Mouse (Mus musculus): Measurements from ENCODE around the gene Thada. TPM values are rescaled to one million over a fixed set of nuclear protein-coding genes. Genes with fewer than 3 reads are reported as not detected.

Thada gene
- total and polyA plus RNA-seq, 3 experiments, result 5.0 to 8.3 (median 7.7) TPM

- intact Hi-C loops (cut with DNase I), result no loop called here
- Histone ChIP-seq H3K36me3 (ENCODE audit: control insufficient read depth, insufficient read depth, low read length) (peaks cover 3% of the 10 kb centered on the region), H3K4me3 (peak overlapping the region; percentile 79), H3K27ac (peak overlapping the region; percentile 89), H3K9ac (ENCODE audit: low read depth, low read length) (peak overlapping the region; percentile 64), H3K4me1 (ENCODE audit: control insufficient read depth, insufficient read depth, low read length) (peaks cover 18% of the 10 kb centered on the region), H3K27me3 (ENCODE audit: control insufficient read depth, insufficient read depth, low read length) (no peaks in the 10 kb centered on the region), H3K79me2 (replicated peaks; ENCODE audit: control insufficient read depth, insufficient read depth, low read length) (no peaks in the 10 kb centered on the region)
- no peak for TF ChIP-seq POLR2A (IDR thresholded peaks at IDR 0.05; ENCODE audit: insufficient read depth, low read depth, low read length)
- no peak for TF ChIP-seq EP300 (IDR thresholded peaks at IDR 0.05; ENCODE audit: insufficient read depth, low read depth, low read length)
- no peak for TF ChIP-seq CTCF (IDR thresholded peaks at IDR 0.05)
- 24% methylated on average over 7 of the region's 7 CpGs for WGBS
- peak; percentile 34 to 41 for DNase-seq
Observed at GRCm38 (mm10) chr17:84185011-84185411, 281.0 kb downstream of the Thada start.

DNA sequence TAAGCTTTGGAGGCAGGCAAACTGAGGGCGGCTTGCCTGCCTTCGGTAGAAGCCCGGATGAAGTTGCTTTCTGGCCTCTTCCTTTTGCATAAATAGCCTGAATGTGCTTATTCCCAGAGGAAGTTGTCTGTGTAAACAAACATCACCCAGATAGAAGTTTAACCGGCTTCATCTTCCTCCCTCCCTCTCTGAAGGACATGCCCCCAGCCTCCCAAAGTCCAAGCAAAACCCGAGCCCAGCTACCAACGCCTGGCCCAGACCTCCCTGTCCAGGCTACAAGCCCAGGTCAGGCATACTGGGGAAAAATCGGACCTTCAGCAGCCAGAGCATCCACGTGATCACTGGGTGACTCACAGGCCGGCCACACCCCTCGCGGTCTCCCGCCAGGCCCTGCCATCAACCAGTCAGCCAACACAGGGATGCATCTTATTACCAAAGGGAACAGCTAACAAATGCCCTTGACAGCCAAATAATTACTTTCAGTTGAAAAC is 282.7 kb downstream of the Thada start:
- WGBS, result 10% methylated on average over 12 of the region's 12 CpGs
- Histone ChIP-seq H3K27ac (peak overlapping the region; percentile 92), H3K4me3 (peak overlapping the region; percentile 33), H3K79me2 (replicated peaks; ENCODE audit: control insufficient read depth, insufficient read depth, low read length) (no peaks in the 10 kb centered on the region), H3K36me3 (ENCODE audit: control insufficient read depth, insufficient read depth, low read length) (peaks cover 3% of the 10 kb centered on the region), H3K9ac (ENCODE audit: low read depth, low read length) (peak overlapping the region; percentile 51), H3K4me1 (ENCODE audit: control insufficient read depth, insufficient read depth, low read length) (peaks cover 14% of the 10 kb centered on the region), H3K27me3 (ENCODE audit: control insufficient read depth, insufficient read depth, low read length) (no peaks in the 10 kb centered on the region)
- intact Hi-C loops (cut with DNase I), result loop anchor here (2.0 kb wide), 1 partner anchor 37 kb away; no protein-coding TSS in a partner anchor
- peak; percentile 86 for TF ChIP-seq POLR2A (IDR thresholded peaks at IDR 0.05; ENCODE audit: insufficient read depth, low read depth, low read length)
- peak; percentile 71; the same call in 1 of the 2 replicates for TF ChIP-seq EP300 (IDR thresholded peaks at IDR 0.05; ENCODE audit: insufficient read depth, low read depth, low read length)
- no peak for TF ChIP-seq CTCF (IDR thresholded peaks at IDR 0.05)
- DNase-seq, result peak; percentile 92 to 95

DNA sequence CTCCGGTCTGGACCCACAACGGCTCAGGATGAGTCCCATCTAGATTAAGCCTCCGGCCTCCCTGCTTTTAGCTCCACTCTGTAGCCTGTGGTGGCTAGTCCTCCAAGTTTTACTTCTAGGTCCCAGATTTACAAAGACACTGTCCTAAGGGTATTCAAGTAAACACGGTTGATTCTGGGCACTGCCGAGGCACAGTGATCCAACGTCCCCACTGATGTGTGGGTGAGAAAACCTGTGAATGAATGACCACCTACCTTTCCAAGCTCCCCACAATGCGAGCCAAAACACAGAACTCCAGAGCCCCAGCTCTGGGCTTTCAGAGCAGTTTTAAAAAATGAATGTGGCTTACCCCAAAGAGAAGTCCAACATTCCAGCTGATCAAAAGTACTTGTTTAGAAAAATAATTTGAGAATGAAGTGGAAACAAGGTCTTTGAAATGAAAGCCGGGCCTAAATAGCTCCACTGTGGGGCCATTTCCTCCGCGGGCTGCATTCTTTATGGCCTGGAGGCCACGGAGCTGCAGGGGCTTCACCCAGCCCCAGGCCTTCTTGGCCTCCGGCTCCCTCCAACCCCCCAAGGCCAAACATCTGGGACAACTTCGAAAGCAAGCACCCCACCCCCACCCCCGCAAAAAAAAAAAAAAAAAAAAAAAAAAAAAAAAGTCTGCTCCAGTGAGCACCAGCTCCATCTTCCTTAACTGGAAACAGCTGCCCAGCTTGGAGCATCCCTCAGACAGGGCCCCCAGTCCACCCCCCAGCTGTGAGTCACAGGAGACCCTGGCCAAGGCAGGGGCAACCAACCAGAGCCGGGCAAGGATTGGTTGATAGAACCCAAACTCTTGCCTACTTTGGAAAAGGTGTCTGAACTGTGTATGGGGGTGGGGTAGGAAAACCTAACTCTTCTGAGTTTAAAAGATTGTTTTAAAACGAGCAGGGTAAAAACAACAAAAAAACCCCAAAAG is 283.4 kb downstream of the Thada start:
- 34% methylated on average over 16 of the region's 16 CpGs for WGBS
- peak; percentile 63 to 68 for DNase-seq
- peaks cover 14% of the 10 kb centered on the region for H3K4me1 ChIP-seq (ENCODE audit: control insufficient read depth, insufficient read depth, low read length)
- peak overlapping the region; percentile 52 for H3K9ac ChIP-seq (ENCODE audit: low read depth, low read length)
- H3K27ac ChIP-seq, result peak overlapping the region; percentile 92
- H3K27me3 ChIP-seq (ENCODE audit: control insufficient read depth, insufficient read depth, low read length), result no peaks in the 10 kb centered on the region
- intact Hi-C loops (cut with DNase I), result loop anchor here (2.0 kb wide), 1 partner anchor 36 kb away; no protein-coding TSS in a partner anchor
- H3K79me2 ChIP-seq (replicated peaks; ENCODE audit: control insufficient read depth, insufficient read depth, low read length), result no peaks in the 10 kb centered on the region
- TF ChIP-seq POLR2A (IDR thresholded peaks at IDR 0.05; ENCODE audit: insufficient read depth, low read depth, low read length) (no peak), CTCF (IDR thresholded peaks at IDR 0.05) (no peak), EP300 (IDR thresholded peaks at IDR 0.05; ENCODE audit: insufficient read depth, low read depth, low read length) (no peak)
- peak overlapping the region; percentile 33 for H3K4me3 ChIP-seq
- H3K36me3 ChIP-seq (ENCODE audit: control insufficient read depth, insufficient read depth, low read length), result peaks cover 3% of the 10 kb centered on the region

DNA sequence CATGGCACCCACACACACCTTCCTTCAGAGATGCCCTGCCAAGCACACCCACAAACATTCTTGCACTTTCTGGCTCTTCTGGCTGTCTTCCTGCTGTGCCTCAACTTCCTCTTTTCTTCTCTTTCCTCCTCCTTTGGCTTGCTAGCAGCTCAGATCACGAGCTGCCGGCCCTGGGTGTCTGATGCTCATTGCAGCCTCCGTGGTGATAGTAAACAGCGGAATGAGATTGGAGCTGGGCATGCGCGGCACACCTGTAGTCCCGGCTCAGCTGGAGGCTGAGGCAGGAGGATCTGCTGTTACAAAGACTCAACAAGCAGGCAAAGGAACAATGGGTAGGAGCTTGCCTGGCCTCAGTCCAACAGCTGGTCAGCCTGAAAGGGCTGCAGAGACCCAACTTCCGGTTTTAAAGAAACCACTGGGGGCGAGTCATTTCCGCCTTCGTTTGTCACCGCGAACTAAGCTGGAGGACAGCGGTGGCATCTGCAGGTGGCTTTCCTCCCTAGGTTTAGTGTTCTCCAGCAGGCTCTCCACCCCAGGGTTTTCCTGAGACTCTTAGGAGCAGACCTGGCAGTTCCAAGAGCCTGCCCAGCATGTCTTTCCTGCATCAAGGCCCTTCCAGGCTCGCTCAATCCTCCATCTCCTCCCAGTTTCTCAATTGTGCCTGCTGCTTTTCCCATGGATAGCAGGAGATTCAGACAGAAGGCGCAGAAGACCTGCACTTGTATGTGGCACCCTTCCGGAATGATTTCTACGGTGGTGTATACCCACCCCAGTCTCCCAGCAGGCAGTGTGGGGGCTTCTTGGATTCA is 284.3 kb downstream of the Thada start:
- intact Hi-C loops (cut with DNase I), result loop anchor here (2.0 kb wide), 1 partner anchor 35 kb away; no protein-coding TSS in a partner anchor
- Histone ChIP-seq H3K27me3 (ENCODE audit: control insufficient read depth, insufficient read depth, low read length) (no peaks in the 10 kb centered on the region), H3K79me2 (replicated peaks; ENCODE audit: control insufficient read depth, insufficient read depth, low read length) (no peaks in the 10 kb centered on the region), H3K4me1 (ENCODE audit: control insufficient read depth, insufficient read depth, low read length) (peaks cover 14% of the 10 kb centered on the region), H3K36me3 (ENCODE audit: control insufficient read depth, insufficient read depth, low read length) (peaks cover 3% of the 10 kb centered on the region), H3K4me3 (no peak overlapping the region), H3K9ac (ENCODE audit: low read depth, low read length) (peak overlapping the region; percentile 36; the same call in 1 of the 2 replicates), H3K27ac (peak overlapping the region; percentile 92)
- 45% methylated on average over 18 of the region's 18 CpGs for WGBS
- DNase-seq, result peak; percentile 72 to 81
- TF ChIP-seq POLR2A (IDR thresholded peaks at IDR 0.05; ENCODE audit: insufficient read depth, low read depth, low read length), result peak; percentile 38; the same call in 1 of the 2 replicates
- TF ChIP-seq CTCF (IDR thresholded peaks at IDR 0.05), result no peak

DNA sequence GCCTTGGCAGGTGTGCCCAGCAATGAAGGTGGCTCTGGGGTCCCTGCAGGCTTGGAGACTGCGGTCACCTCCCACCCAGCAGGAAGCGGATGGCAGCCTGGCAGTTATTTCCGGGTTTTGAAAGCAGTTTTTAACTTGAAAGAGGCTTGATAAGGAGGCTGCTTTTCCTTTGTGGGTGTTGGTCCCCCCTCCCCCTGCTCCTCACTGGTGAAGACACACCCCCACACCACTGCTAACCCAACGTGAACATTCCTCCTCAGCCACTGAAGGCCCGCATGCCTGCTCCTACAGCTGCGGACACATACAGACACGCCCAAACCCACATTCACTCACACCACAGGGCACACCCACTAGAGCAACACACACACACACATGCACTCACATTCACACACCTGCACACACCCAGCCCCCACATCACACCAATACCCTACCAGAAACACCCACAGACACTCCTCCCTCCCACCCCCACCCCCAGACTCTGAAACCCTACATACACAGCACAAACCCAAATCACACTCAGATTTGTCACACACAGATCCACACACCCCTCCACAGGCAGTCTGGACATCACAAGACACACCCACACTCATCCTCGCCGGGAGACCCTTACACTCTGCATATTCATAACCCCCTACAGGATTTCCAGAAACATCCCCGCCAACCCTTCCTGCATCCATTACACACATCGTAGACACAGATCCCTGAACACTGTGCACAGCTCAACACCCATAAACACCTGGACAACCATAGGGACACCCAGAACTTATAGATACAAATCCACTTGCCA is 285.1 kb downstream of the Thada start:
- Histone ChIP-seq H3K27me3 (ENCODE audit: control insufficient read depth, insufficient read depth, low read length) (no peaks in the 10 kb centered on the region), H3K4me3 (no peak overlapping the region), H3K9ac (ENCODE audit: low read depth, low read length) (no peak overlapping the region), H3K27ac (peak overlapping the region; percentile 92), H3K79me2 (replicated peaks; ENCODE audit: control insufficient read depth, insufficient read depth, low read length) (no peaks in the 10 kb centered on the region), H3K36me3 (ENCODE audit: control insufficient read depth, insufficient read depth, low read length) (peaks cover 3% of the 10 kb centered on the region), H3K4me1 (ENCODE audit: control insufficient read depth, insufficient read depth, low read length) (peaks cover 14% of the 10 kb centered on the region)
- intact Hi-C loops (cut with DNase I), result no loop called here
- WGBS, result 43% methylated on average over 11 of the region's 11 CpGs
- TF ChIP-seq EP300 (IDR thresholded peaks at IDR 0.05; ENCODE audit: insufficient read depth, low read depth, low read length), result no peak
- TF ChIP-seq POLR2A (IDR thresholded peaks at IDR 0.05; ENCODE audit: insufficient read depth, low read depth, low read length), result no peak; the same call in 1 of the 2 replicates
- no peak for TF ChIP-seq CTCF (IDR thresholded peaks at IDR 0.05)
- peak; percentile 51 to 73 for DNase-seq

All from heart, adult 2 months (tissue).